Mouse (Mus musculus): ENCODE measurements at regions not wholly inside any gene's neighbourhood (a gene's known extent, or its start where the extent isn't known, plus 50 kb on each side); places are given as distances from the start of the nearest gene placed in this dataset.

DNA sequence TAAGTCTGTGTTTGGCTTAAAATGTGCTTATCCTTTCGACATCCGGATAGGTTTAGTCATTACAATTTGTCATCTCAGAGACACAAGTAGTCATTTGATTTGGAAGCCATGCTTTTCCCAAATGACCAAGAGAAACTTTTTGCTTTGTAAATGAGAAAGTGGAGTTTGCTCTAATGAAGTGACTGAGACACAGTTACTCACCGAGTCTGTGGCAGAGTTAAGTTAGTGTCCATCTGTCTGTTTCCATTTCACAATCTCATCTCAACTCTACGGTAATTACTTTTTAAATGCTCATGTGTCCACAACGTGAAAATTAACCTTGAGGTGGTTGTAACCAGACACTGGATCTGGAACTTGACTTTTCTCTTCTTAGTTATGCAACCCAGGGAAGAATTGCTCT lies 59.2 kb upstream of the Mpdz start:
- TF ChIP-seq POLR2A (IDR thresholded peaks at IDR 0.05; ENCODE audit: control insufficient read depth in 1 of 2, insufficient read depth in 1 of 2, low read depth in 1 of 2, low read length in 2 of 2, poor library complexity in 1 of 2), result no peak
- no peak for TF ChIP-seq CTCF (IDR thresholded peaks at IDR 0.05 in 2 of 3, conservative IDR thresholded peaks at IDR 0.05 in 1 of 3; ENCODE audit: control insufficient read depth in 1 of 3, insufficient read depth in 1 of 3, low read depth in 2 of 3, low read length in 3 of 3, poor library complexity in 1 of 3, severe bottlenecking in 1 of 3)
- TF ChIP-seq TCF12 (IDR thresholded peaks at IDR 0.05; ENCODE audit: low read depth, low read length), result no peak
- no peak for TF ChIP-seq ZC3H11A (IDR thresholded peaks at IDR 0.05; ENCODE audit: low read depth, low read length)
- no peak for TF ChIP-seq E2F4 (IDR thresholded peaks at IDR 0.05; ENCODE audit: borderline replicate concordance, low read depth, low read length)
- TF ChIP-seq ELF1 (IDR thresholded peaks at IDR 0.05; ENCODE audit: low read depth, low read length), result no peak

Measured in MEL (cell line).